Mouse (Mus musculus) stomach, postnatal 0 days (tissue): ENCODE results near the gene She.

Experiments used
- CTCF ChIP-seq: IDR thresholded peaks from 2 replicates; pipeline ENCODE4 v1.5.1; 2016; ENCODE audit warnings: antibody characterized with exemption, low read depth, mild to moderate bottlenecking, moderate library complexity
- EP300 ChIP-seq: optimal IDR thresholded peaks from 2 replicates; pipeline ENCODE3; 2016; ENCODE audit warnings: antibody characterized with exemption

DNA sequence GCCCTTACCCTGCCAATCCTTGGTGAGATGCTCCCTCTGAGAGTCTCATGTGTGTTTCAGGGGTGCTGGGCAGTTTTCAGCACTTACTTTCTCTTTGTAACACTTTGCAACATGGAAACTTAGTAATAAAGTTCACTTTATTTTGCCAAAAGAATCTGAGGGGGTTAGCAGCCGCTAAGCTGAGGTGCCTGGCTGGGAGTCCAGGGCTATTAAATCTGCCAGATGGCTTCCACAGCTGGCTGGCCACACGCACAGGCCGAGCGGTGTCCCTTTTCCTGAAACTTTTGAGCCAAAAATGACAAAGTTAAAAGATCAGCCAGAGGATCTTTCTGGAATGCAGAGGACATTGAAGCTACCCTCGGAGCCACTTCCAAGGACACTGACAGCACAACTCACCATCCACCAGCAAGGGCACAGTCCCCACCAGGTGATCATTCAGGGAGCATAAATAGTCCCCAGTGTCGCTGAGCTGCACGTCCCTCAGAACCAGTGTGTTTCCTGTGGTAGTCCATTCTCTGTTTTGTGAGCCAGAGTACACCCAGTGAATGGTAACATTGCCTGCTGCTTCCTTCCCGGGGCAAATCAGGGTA, 58.8 kb downstream of the She start:
- no peak for TF ChIP-seq CTCF
- TF ChIP-seq EP300 = no peak
